Mouse (Mus musculus) left cerebral cortex, adult 9 months (tissue): ENCODE results near the gene Exosc2.

Experiments used
- DNase-seq, 2 experiments: peaks; one replicate each; pipeline ENCODE4 v3.0.0; 2022; ENCODE audit warnings: low spot score in 2 of 2

Exosc2 gene

DNA sequence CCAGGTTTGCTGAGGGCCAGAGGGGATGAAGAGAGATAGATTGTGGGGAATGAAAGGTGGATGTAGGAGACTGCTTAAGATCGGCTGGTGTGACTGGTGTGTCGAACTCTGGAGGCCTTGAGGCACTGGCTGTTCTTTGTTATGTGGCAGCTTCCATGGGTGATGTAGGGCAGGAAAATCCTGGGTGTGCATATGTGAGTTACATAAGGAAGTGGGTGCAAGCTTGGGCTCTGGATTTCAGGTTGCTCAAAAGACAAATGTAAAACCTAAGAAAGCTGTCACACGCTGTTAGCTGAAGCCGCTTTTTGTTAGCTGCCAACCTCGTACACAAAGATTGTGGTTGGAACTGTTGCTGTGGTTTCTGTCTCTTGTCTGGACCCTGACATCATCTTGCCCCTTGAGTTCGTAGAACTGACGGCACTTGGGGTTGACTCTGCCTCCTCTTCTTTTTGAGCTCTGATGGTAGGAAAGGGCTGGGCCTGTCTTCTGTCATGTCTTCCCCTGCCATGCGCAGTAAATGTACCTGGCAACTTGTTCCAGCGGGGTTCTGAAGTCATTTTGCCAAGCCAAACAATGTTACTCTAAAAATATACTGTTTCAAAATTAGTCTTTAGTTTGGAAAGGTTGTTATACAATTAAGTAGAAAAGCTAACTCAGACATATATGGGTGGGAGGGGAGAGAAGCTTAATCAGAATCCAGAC is 57.2 kb downstream of the Exosc2 start:
- DNase-seq, result peak; percentile 30 to 44

DNA sequence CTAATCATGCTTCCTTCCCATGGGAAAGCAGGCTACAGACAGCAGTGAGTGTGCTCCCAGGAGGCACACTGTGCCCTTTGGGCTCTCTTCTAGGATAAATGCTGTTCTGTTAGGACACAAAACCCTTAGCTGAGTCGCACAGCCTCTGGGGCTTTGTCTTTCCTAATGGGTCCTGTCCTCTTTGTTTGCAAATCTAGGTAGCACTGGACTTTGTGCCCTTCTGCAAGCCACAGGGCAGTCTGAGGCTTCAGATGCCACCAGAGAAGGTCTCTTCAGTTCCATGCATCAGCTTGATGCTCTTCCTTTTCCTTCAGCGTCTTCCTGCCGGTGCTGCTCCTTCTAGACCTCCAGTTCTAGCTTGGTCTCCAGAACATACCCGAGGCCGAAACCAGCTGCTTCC is 60.1 kb downstream of the Exosc2 start:
- no peak for DNase-seq
